8 mouse cellular contexts compared by ENCODE assay signal in the genomic region with DNA sequence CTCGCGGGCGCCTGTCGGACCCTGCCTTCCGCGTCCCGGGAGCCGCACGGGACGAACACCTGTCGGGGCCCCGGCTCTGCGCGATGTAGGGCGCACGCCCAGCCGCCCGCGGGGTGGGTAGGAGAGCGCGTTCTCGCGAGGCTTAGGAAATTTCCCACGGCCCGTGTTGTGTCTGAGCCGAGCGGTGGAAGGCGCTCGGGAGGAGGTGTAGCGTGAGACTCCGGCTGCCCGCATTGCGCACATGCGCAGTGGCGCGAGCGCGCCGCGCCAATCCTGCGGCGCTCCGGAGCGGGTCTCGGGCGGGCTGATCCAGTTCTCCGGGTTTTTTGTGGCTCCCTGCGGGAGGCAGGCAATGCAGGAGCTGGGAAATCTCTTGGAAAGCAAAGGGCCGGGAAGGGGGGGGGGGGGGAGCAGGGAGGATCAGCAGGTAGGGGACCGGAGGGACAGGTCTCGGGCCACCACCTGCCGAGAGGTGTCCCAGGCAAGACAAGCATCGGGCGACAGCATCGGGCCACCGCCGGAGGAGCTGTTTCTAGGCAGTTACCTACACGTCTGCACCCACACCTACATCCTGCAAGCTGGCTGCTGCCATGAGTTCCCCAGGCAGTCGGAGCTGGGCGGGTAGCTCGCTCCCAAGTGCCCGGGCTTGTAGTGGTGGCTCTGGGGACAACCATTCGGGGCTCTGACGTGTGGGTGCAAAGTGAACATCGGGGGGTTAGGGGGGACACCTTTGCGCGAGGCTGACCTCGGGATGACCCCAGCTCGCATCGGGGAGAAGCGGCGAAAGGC.
DNase-seq lines count a peak whose midpoint lies in the region; ATAC-seq and TF ChIP-seq lines count a peak whose summit lies in the region.

No protein-coding gene starts in this region.

- ATAC-seq in embryonic facial prominence, embryonic 14.5 days (ENCODE audit: low read depth) = peak; percentile 89
- ATAC-seq in limb, embryonic 13.5 days (ENCODE audit: low FRiP score, low read depth) = peak; percentile 89
- peak; percentile 89 for ATAC-seq in midbrain, embryonic 16.5 days

- no peaks in the 10 kb centered on the region for H3K36me3 ChIP-seq in embryonic facial prominence, embryonic 14.5 days (ENCODE audit: control insufficient read depth, insufficient read depth, low read length)
- H3K36me3 ChIP-seq in heart, adult 2 months (ENCODE audit: control insufficient read depth, insufficient read depth, low read length) = no peaks in the 10 kb centered on the region
- no peaks in the 10 kb centered on the region for H3K36me3 ChIP-seq in limb, embryonic 13.5 days
- no peaks in the 10 kb centered on the region for H3K36me3 ChIP-seq in midbrain, embryonic 16.5 days (ENCODE audit: control insufficient read depth, insufficient read depth, low read length)

- peak overlapping the region; percentile 87 for H3K4me2 ChIP-seq in embryonic facial prominence, embryonic 14.5 days (ENCODE audit: low read depth, low read length)
- H3K4me2 ChIP-seq in limb, embryonic 13.5 days (replicated peaks) = peak overlapping the region; percentile 91
- peak overlapping the region; percentile 60 for H3K4me2 ChIP-seq in midbrain, embryonic 16.5 days (ENCODE audit: low read length)

- TF ChIP-seq EP300 in heart, adult 2 months (IDR thresholded peaks at IDR 0.05; ENCODE audit: insufficient read depth, low read depth, low read length) = no peak

- 0 out of 2 replicates have a peak, but pooled peaks cover 1% of the 10 kb centered on the region for H3K79me2 ChIP-seq in heart, adult 2 months (replicated peaks; ENCODE audit: control insufficient read depth, insufficient read depth, low read length)

- peak; percentile 47 for TF ChIP-seq CTCF in heart, adult 2 months (IDR thresholded peaks at IDR 0.05)

- H3K27me3 ChIP-seq in embryonic facial prominence, embryonic 14.5 days (replicated peaks; ENCODE audit: control insufficient read depth, insufficient read depth, low read length) = no peaks in the 10 kb centered on the region
- no peaks in the 10 kb centered on the region for H3K27me3 ChIP-seq in heart, adult 2 months (ENCODE audit: control insufficient read depth, insufficient read depth, low read length)
- H3K27me3 ChIP-seq in limb, embryonic 13.5 days = peaks cover 7% of the 10 kb centered on the region; the same call in 1 of the 2 replicates
- no peaks in the 10 kb centered on the region for H3K27me3 ChIP-seq in midbrain, embryonic 16.5 days (ENCODE audit: control insufficient read depth, insufficient read depth, low read depth, low read length)

- 0% methylated on average over 13 of the region's 72 CpGs for WGBS in embryonic facial prominence, embryonic 14.5 days
- WGBS in heart, adult 2 months = 1% methylated on average over 71 of the region's 72 CpGs
- WGBS in limb, embryonic 13.5 days = under 1% methylated on average over 68 of the region's 72 CpGs
- WGBS in midbrain, embryonic 16.5 days = under 1% methylated on average over 67 of the region's 72 CpGs

- peak; percentile 48 for TF ChIP-seq POLR2A in heart, adult 2 months (IDR thresholded peaks at IDR 0.05; ENCODE audit: insufficient read depth, low read depth, low read length)

- H3K4me1 ChIP-seq in embryonic facial prominence, embryonic 14.5 days (ENCODE audit: control insufficient read depth, insufficient read depth, low read length) = peaks cover 10% of the 10 kb centered on the region
- H3K4me1 ChIP-seq in heart, adult 2 months (ENCODE audit: control insufficient read depth, insufficient read depth, low read length) = peaks cover 3% of the 10 kb centered on the region
- H3K4me1 ChIP-seq in limb, embryonic 13.5 days = peaks cover 26% of the 10 kb centered on the region
- H3K4me1 ChIP-seq in midbrain, embryonic 16.5 days (ENCODE audit: control insufficient read depth, insufficient read depth, low read length) = peaks cover 26% of the 10 kb centered on the region

- intact Hi-C loops in heart, adult 2 months (cut with DNase I) = loop anchor here (5.0 kb wide), 1 partner anchor 322 kb away; a partner anchor contains a TSS

- DNase-seq in 3T3-L1 (ENCODE audit: low read depth, low spot score) = peak; percentile 98
- DNase-seq in adrenal gland, postnatal 4 days (ENCODE audit: low spot score in 2 of 2) = peak; percentile 88 to 92
- DNase-seq in embryonic facial prominence, embryonic 14.5 days (ENCODE audit: low spot score) = peak; percentile 98
- peak; percentile 98 for DNase-seq in heart, adult 2 months
- peak; percentile 95 to 96 for DNase-seq in kidney, adult 8-10 months
- peak; percentile 76 to 92 for DNase-seq in spleen, postnatal 10 days (ENCODE audit: low spot score in 2 of 2)

- peak overlapping the region; percentile 97 for H3K27ac ChIP-seq in embryonic facial prominence, embryonic 14.5 days (replicated peaks; ENCODE audit: low read depth, low read length)
- peak overlapping the region; percentile 96 for H3K27ac ChIP-seq in heart, adult 2 months
- peak overlapping the region; percentile 94 for H3K27ac ChIP-seq in limb, embryonic 13.5 days
- peak overlapping the region; percentile 94 for H3K27ac ChIP-seq in midbrain, embryonic 16.5 days (ENCODE audit: low read length)

- H3K4me3 ChIP-seq in embryonic facial prominence, embryonic 14.5 days (ENCODE audit: low read depth, low read length) = peak overlapping the region; percentile 93
- H3K4me3 ChIP-seq in heart, adult 2 months = peak overlapping the region; percentile 84
- H3K4me3 ChIP-seq in limb, embryonic 13.5 days = peak overlapping the region; percentile 96
- peak overlapping the region; percentile 74 for H3K4me3 ChIP-seq in midbrain, embryonic 16.5 days (ENCODE audit: low read depth, low read length)

- H3K9ac ChIP-seq in embryonic facial prominence, embryonic 14.5 days (ENCODE audit: low read depth, low read length) = peak overlapping the region; percentile 97
- H3K9ac ChIP-seq in heart, adult 2 months (ENCODE audit: low read depth, low read length) = peak overlapping the region; percentile 81
- peak overlapping the region; percentile 95 for H3K9ac ChIP-seq in limb, embryonic 13.5 days
- peak overlapping the region; percentile 86 for H3K9ac ChIP-seq in midbrain, embryonic 16.5 days (ENCODE audit: low read depth, low read length)

- no peaks in the 10 kb centered on the region for H3K9me3 ChIP-seq in embryonic facial prominence, embryonic 14.5 days (ENCODE audit: control insufficient read depth, low read length)
- H3K9me3 ChIP-seq in limb, embryonic 13.5 days = no peaks in the 10 kb centered on the region
- H3K9me3 ChIP-seq in midbrain, embryonic 16.5 days (replicated peaks; ENCODE audit: control insufficient read depth, low read length, poor library complexity, severe bottlenecking) = no peaks in the 10 kb centered on the region

Comparison
In these comparisons a context has a peak if more than half of its experiments do, and no peak if none do; other contexts are left out.
1. Peak in every context shown above with its lines: DNase-seq, ATAC-seq, H3K4me3 ChIP-seq and H3K27ac ChIP-seq.